Mouse (Mus musculus): ENCODE data around the gene Abi3. TPM values are rescaled to one million over a fixed set of nuclear protein-coding genes. Genes with fewer than 3 reads are reported as not detected.
"Not testable (repeated sequence)": the region's sequence is repeated elsewhere in the genome, so short reads cannot be mapped to it uniquely, and the experiment has no call there.

Abi3 gene
- 2.0 and 2.9 TPM in 2 replicates for polyA plus RNA-seq (2015; fragmentation: Nextera tagmentation; extraction: Ambion mirVana)

DNA sequence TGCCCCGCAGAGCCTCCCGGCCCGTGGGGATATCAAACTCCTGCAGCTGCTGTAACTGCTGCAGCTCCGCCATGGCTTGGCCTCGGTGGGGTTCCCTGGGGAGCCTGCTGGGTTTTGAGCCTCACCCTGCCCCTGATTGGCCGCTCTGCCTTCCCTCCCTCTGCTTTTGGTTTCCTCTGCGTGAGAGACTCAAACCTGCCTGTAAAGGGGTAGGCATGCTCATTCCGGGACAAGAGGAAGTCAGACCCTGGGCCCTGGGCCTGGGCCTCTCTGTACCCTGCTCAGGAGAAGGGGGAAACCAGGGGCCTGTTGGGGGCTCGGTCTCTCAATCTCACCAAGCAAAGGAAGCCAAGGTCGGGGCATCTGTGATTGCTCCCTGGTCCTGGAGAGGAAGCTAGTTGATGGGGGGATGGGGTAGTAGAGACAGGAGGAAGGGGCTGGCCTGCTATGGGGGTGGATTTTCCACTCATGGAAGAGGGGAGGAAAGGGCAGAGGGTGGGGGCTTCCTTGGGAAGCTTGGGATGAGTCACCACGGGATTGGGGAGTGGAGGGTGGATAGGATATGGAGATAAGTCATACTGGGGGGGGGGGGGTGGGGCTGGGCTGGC, at the start of gene Abi3:
TSS of gene Abi3 (minus strand) at position 403 of the 608 bp plus-strand sequence.
- Histone ChIP-seq H3K4me1 (no peaks in the 10 kb centered on the region), H3K27ac (no peak within 1 kb of the TSS), H3K9ac (no peak within 1 kb of the TSS), H3K36me3 (replicated peaks) (no peaks in the 10 kb centered on the region), H3K27me3 (replicated peaks) (peaks cover 3% of the 10 kb centered on the region; the same call in 1 of the 2 replicates), H3K4me3 (no peak within 1 kb of the TSS), H3K9me3 (no peaks in the 10 kb centered on the region), H3K4me2 (no peak within 1 kb of the TSS)
- ATAC-seq (replicated peaks), result no peak
- WGBS, result 9% methylated on average over 11 of the region's 11 CpGs

DNA sequence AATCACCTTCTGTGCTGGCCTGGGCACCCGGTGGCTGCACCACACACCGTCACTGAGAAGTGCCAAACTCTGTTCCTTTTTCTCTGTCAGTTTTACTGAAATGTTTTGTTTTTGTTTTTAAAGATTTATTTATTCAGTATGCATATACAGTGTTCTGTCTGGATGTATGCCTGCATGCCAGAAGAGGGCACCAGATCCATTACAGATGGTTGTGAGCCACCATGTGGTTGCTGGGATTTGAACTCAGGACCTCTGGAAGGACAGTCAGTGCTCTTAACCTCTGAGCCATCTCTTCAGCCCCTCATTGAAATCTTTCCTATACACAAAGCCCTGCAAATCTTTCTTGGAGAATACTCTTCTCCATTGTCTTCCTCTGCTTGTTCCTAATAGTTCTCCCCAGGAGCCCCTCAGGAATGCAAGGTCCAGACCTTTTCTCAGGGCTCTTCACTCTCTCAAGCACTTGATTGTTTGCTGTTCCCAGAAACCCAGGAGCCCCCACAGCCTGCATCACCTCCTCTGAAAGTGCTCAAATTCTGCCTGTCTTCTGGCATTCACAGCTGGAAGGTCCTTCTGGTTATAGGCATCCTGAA, 48.3 kb upstream of the Abi3 start:
- no peaks in the 10 kb centered on the region for H3K27me3 ChIP-seq (replicated peaks)
- H3K4me3 ChIP-seq, result no peak overlapping the region
- no peak overlapping the region for H3K27ac ChIP-seq
- H3K4me2 ChIP-seq, result no peak overlapping the region
- no peaks in the 10 kb centered on the region for H3K4me1 ChIP-seq
- no peak overlapping the region for H3K9ac ChIP-seq
- H3K9me3 ChIP-seq, result no peaks in the 10 kb centered on the region
- 74% methylated on average over 2 of the region's 2 CpGs for WGBS
- H3K36me3 ChIP-seq (replicated peaks), result no peaks in the 10 kb centered on the region
- no peak for ATAC-seq (replicated peaks)

GRCm38 (mm10) chr11:95879861-95880260, 37.6 kb upstream of the Abi3 start:
- H3K27me3 ChIP-seq (replicated peaks); H3K9ac ChIP-seq; H3K4me1 ChIP-seq; ATAC-seq (replicated peaks); H3K36me3 ChIP-seq (replicated peaks); H3K27ac ChIP-seq; H3K4me3 ChIP-seq; H3K9me3 ChIP-seq; H3K4me2 ChIP-seq: not testable (repeated sequence)
- 82% methylated on average over 2 of the region's 2 CpGs for WGBS

DNA sequence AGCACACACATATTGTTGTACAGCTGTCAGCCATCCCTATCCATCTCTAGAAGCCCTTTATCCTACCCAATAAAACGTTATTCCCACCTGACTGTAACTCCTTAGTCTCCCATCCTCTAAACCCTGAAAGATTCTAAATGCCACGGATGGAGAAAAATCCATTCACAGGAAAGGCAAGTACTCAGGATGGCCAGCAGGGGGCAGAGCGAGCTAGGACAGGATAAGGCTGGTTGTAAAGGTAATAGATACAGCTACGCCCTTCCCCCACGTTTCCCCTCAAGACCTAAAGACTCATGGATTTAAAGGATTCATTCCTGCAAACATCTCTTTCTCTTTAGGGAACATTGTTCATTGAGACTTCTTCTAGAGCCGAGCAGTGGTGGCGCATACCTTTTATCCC, 34.0 kb upstream of the Abi3 start:
- Histone ChIP-seq H3K4me3 (no peak overlapping the region), H3K36me3 (replicated peaks) (no peaks in the 10 kb centered on the region), H3K4me2 (peak overlapping the region; percentile 24; the same call in 1 of the 2 replicates), H3K9ac (no peak overlapping the region), H3K27me3 (replicated peaks) (no peaks in the 10 kb centered on the region), H3K27ac (no peak overlapping the region), H3K9me3 (no peaks in the 10 kb centered on the region), H3K4me1 (no peaks in the 10 kb centered on the region)
- 18% methylated on average over 7 of the region's 7 CpGs for WGBS
- no peak for ATAC-seq (replicated peaks)

DNA sequence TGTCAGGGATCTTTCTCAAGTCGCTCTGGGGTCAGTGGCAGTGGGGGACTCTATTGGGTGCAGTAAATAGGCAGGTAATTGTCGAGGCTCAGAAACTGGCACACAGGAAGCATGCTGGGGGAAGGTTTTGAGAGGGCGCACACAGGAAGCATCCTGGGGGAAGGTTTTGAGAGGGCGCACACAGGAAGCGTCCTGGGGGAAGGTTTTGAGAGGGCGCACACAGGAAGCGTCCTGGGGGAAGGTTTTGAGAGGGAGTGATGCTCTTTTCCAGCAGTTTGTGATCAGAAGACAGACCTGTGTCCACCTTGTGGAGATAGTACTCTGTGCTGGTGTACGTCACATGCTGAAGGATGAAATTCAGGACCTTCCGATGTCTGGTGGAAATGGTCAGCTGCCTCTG, 33.5 kb upstream of the Abi3 start:
- ATAC-seq (replicated peaks), result no peak
- Histone ChIP-seq H3K4me1 (no peaks in the 10 kb centered on the region), H3K9ac (no peak overlapping the region), H3K27ac (no peak overlapping the region), H3K36me3 (replicated peaks) (no peaks in the 10 kb centered on the region), H3K4me2 (peak overlapping the region; percentile 24; the same call in 1 of the 2 replicates), H3K4me3 (no peak overlapping the region), H3K9me3 (no peaks in the 10 kb centered on the region), H3K27me3 (replicated peaks) (no peaks in the 10 kb centered on the region)
- WGBS, result 24% methylated on average over 9 of the region's 9 CpGs

DNA sequence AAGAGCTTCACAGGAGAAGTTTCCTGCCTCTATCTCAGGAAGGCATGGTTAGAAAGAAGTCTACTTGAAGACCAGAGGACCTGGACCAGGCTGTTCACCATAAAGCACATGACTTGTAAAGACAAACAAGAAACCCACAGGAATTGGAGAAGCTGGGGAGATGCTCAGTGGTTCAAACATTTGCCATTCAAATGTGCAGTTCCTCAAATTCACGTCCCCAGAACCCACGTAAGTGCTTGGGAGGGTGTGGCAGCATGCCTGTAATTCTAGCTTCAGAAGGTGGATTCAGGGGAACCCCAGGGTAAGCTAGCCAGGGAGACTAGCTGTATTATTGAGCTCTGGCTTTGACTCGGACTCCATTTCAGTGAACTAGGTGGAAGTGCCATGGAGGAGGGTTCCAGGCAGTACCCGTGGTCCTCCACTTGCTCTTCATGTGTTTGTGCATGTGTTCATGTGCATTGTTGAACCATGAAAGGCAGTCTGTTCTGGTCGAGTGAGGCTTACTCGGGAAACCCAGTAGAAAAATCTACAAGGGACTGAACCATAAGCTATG, 27.7 kb upstream of the Abi3 start:
- Histone ChIP-seq H3K27ac (no peak overlapping the region), H3K27me3 (replicated peaks) (no peaks in the 10 kb centered on the region), H3K4me3 (no peak overlapping the region), H3K4me1 (no peaks in the 10 kb centered on the region), H3K4me2 (no peak overlapping the region), H3K9me3 (no peaks in the 10 kb centered on the region), H3K36me3 (replicated peaks) (no peaks in the 10 kb centered on the region), H3K9ac (no peak overlapping the region)
- ATAC-seq (replicated peaks), result no peak
- WGBS, result 79% methylated on average over 6 of the region's 6 CpGs

DNA sequence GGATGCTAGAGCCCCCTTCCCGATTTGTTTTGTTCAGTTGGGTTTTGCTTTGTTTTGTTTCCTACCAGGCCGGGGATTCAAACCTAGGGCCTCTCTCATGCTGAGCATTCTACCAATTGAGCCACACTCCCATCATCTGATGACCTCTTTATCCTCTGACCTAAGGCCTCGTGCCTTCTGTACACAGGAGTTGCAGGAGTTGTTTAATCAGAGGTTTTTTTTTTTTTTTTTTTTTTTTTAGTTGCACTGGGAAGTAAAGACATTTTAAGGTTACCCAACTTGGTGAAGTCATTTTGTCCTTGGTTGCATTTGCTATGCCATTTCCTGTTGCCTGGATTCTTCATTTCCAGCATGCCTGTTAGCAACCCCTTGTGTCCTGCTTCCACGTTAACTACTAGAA, 27.2 kb upstream of the Abi3 start:
- ATAC-seq (replicated peaks), result no peak

GRCm38 (mm10) chr11:95861397-95861796, 19.1 kb upstream of the Abi3 start:
- H3K9me3 ChIP-seq, result no peaks in the 10 kb centered on the region
- WGBS, result 94% methylated on average over 8 of the region's 8 CpGs
- no peak for ATAC-seq (replicated peaks)
- H3K4me3 ChIP-seq, result no peak overlapping the region
- H3K4me1 ChIP-seq, result peaks cover 18% of the 10 kb centered on the region
- no peak overlapping the region for H3K27ac ChIP-seq
- H3K27me3 ChIP-seq (replicated peaks), result no peaks in the 10 kb centered on the region
- H3K9ac ChIP-seq, result no peak overlapping the region
- H3K4me2 ChIP-seq, result no peak overlapping the region
- H3K36me3 ChIP-seq (replicated peaks), result no peaks in the 10 kb centered on the region

More for the DNA sequence above, 27.2 kb upstream of the Abi3 start:
- 74% methylated on average over 4 of the region's 4 CpGs for WGBS
- no peaks in the 10 kb centered on the region for H3K36me3 ChIP-seq (replicated peaks)
- no peak overlapping the region for H3K27ac ChIP-seq
- no peak overlapping the region for H3K4me3 ChIP-seq
- H3K4me2 ChIP-seq, result no peak overlapping the region
- H3K9ac ChIP-seq, result no peak overlapping the region
- H3K4me1 ChIP-seq, result no peaks in the 10 kb centered on the region
- no peaks in the 10 kb centered on the region for H3K27me3 ChIP-seq (replicated peaks)
- H3K9me3 ChIP-seq, result no peaks in the 10 kb centered on the region

DNA sequence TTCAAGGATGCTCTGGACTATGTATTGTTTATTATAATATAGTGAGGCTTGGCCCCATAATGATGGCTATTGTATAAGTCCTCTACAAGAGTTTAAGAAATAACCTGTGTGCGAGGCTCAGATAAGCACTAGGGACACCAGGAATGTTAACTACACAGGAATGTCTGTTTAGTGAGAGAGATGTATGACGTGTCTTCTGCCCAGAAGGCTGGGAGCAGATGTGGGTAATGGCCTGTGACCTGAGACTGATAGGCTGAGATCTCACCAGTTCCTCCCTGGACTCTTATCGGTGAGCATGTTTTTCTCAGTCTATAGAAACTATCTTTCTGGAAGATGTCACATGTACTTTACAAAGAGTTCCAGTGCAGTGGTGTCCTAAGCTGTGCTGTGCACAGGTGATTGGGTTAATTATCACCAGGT, 17.8 kb upstream of the Abi3 start:
- Histone ChIP-seq H3K4me1 (peaks cover 18% of the 10 kb centered on the region), H3K27me3 (replicated peaks) (no peaks in the 10 kb centered on the region), H3K27ac (no peak overlapping the region), H3K9ac (peak overlapping the region; percentile 53; the same call in 1 of the 2 replicates), H3K4me2 (peak overlapping the region; percentile 78), H3K9me3 (no peaks in the 10 kb centered on the region), H3K4me3 (peak overlapping the region; percentile 82), H3K36me3 (replicated peaks) (no peaks in the 10 kb centered on the region)
- WGBS, result 46% methylated on average over 3 of the region's 3 CpGs
- no peak for ATAC-seq (replicated peaks)

- Histone ChIP-seq H3K9ac (peak overlapping the region; percentile 53), H3K36me3 (replicated peaks) (no peaks in the 10 kb centered on the region), H3K4me2 (peak overlapping the region; percentile 78), H3K27ac (peak overlapping the region; percentile 87), H3K27me3 (replicated peaks) (no peaks in the 10 kb centered on the region), H3K4me3 (peak overlapping the region; percentile 82), H3K9me3 (no peaks in the 10 kb centered on the region), H3K4me1 (peaks cover 18% of the 10 kb centered on the region)
- peak; percentile 81 for ATAC-seq (replicated peaks)
- 0% methylated on average over 35 of the region's 35 CpGs for WGBS
Observed at GRCm38 (mm10) chr11:95859468-95859855, 17.2 kb upstream of the Abi3 start.

DNA sequence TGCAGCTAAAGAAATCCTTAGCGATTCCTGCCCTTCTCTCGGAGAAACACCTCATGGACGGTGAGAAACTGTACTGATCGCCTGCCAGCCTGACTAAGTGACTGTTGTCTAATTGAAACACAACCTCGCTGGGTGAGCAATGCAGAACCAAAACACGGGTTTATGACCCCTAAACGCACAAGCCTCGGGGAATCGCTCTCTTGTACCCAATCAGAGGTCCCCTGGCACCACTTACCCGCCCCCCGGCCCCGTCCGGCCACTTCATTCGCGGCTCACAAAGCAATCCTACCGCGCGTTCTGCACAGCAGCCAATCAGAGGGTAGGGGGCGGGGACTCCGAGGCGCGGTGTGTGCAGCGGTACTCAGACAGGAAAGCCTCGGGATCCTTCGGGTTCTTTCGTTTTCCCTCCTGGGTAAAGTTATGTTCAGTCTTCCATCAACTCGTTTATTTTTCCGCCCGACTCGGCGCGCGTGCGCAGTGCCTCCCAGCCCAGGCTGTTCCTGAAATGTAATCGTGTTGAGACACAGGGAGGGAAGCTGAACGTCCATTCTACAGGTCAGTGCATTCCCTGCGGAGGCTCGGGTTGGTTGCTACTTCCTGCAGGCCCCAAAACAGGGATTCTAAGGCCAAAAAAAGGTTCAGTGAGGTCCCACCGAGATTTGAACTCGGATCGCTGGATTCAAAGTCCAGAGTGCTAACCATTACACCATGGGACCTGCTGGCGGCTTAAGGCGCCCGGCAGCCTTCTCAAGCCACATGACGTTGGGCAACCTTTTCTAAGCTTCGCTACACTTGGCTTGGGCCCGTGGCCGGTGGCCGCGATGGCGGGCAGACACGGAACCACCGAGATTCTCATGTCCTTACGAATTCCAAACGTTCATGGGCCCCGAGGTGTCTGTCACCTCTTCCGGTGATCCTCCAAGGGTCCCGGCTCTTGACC, 16.5 kb upstream of the Abi3 start:
- Histone ChIP-seq H3K9ac (peak overlapping the region; percentile 58), H3K4me1 (peaks cover 18% of the 10 kb centered on the region), H3K27me3 (replicated peaks) (no peaks in the 10 kb centered on the region), H3K36me3 (replicated peaks) (no peaks in the 10 kb centered on the region), H3K4me2 (peak overlapping the region; percentile 78), H3K27ac (peak overlapping the region; percentile 87), H3K9me3 (no peaks in the 10 kb centered on the region), H3K4me3 (peak overlapping the region; percentile 82)
- peak; percentile 99 for ATAC-seq (replicated peaks)
- under 1% methylated on average over 58 of the region's 58 CpGs for WGBS

Measured in midbrain, embryonic 15.5 days (tissue).